Mouse (Mus musculus) CH12F3 (cell line): ENCODE data around the gene Nsl1.

Experiments
- in situ Hi-C: fragments of 300-500 bp; cut with MboI; formaldehyde crosslinking; loops from 2 replicates; pipeline ENCODE4 v1.14.3; 2020; ENCODE audit warnings: low sequenced_read_pairs

Nsl1 gene

DNA sequence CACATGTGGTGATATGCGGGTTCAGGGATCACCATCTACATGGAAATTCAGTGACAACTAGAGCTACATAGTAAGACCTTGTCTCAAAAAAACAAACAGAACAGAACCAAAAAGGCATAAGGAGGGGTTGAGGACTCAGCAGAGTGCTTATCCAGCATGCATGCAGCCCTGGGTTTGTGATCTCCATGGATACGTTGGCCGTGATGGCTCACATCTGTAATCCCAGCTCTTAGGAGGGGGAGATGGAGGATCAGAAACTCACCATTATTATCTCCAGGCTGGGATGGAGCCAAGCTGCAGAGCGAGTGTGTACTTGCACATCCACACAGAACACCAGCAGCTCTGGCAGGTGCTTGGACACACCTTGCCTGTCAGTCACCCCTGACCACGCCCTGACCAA lies 69.4 kb downstream of the Nsl1 start:
- in situ Hi-C loops: no loop called here

DNA sequence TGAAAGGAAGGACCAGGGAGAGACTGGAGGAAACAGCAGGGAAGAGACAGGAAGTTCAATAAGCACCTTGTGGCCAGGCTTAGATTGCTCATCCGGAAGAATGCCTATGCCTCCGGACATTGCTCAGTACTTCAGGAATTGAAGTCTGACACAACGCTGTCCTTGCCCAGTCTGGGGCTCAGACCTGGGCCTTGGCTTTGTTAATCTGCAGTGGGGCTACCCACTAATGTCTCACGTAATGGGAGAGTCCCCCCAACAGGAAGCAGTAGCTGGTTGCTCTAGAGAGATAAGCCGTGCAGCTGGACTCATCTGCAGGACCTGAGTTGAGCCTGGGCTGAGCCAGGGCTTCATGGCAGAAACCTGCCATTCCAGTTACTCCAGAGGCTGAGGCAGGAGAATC lies 70.1 kb downstream of the Nsl1 start:
- in situ Hi-C loops: no loop called here

DNA sequence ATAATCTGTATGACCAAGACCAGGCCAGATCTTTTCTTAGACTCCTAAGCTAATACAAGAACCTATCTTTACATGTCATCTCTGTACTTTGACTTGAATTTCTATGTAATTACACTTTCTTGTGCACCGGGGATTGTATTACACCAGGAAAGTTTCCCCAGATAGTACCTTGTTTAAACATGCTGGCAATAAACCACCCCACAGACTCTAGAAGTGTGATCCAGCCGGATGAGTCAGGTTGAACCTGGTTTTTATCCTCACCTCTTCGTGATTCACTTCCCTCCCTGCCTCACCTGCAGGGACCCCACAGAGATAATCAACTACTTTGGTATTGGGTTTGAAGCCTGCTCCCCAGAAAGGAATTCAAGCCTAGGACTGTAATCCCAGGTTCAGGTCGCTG lies 72.6 kb downstream of the Nsl1 start:
- in situ Hi-C loops: no loop called here
